Mouse (Mus musculus) liver, embryonic 16.5 days (tissue): ENCODE measurements around the gene Gon7. TPM values are rescaled to one million over a fixed set of nuclear protein-coding genes. Genes with fewer than 3 reads are reported as not detected.

Experiments
- ATAC-seq: fragments of 200-750 bp; cut with Nextera tagmentation; 2 replicates; pipeline ENCODE4 v1.8.0; 2017; ENCODE audit warnings: low read depth, mild to moderate bottlenecking, moderate number of reproducible peaks, moderate library complexity
- H3K27ac ChIP-seq: fragments of 300-500 bp; sonication (generic); 2 replicates; pipeline ENCODE4 v1.5.1; 2014; ENCODE audit warnings: mild to moderate bottlenecking, low read length
- H3K27me3 ChIP-seq: fragments of 300-500 bp; sonication (generic); 2 replicates; pipeline ENCODE4 v1.6.1; 2014; ENCODE audit warnings: low read depth, low read length, mixed read lengths; ENCODE audit not compliant: control insufficient read depth, insufficient read depth
- H3K36me3 ChIP-seq: fragments of 300-500 bp; sonication (generic); 2 replicates; pipeline ENCODE4 v1.6.1; 2014; ENCODE audit warnings: mild to moderate bottlenecking; ENCODE audit not compliant: control insufficient read depth, insufficient read depth
- H3K4me1 ChIP-seq: fragments of 300-500 bp; sonication (generic); 2 replicates; pipeline ENCODE4 v1.6.1; 2014; ENCODE audit warnings: low read depth, low read length, mixed read lengths; ENCODE audit not compliant: control insufficient read depth
- H3K4me2 ChIP-seq: fragments of 300-500 bp; sonication (generic); 2 replicates; pipeline ENCODE4 v1.6.1; 2014; ENCODE audit warnings: low read depth, low read length, mixed read lengths
- H3K4me3 ChIP-seq: fragments of 300-500 bp; sonication (generic); 2 replicates; pipeline ENCODE4 v1.5.1; 2014; ENCODE audit warnings: low read depth, mild to moderate bottlenecking, low read length
- H3K9ac ChIP-seq: fragments of 300-500 bp; sonication (generic); 2 replicates; pipeline ENCODE4 v1.6.1; 2014; ENCODE audit warnings: low read depth, low read length
- H3K9me3 ChIP-seq: fragments of 300-500 bp; sonication (generic); replicated peaks from 2 replicates; pipeline ENCODE4 v1.6.1; 2016; ENCODE audit warnings: low read length; ENCODE audit not compliant: control insufficient read depth
- WGBS: fragments of 180-500 bp; shearing (Covaris S2); extraction: QIAGEN DNeasy Blood & Tissue Kit; methylation state at CpG from one replicate; pipeline ENCODE4 v1.1.7; 2014; ENCODE audit not compliant: insufficient replicate concordance; 5-methylcytosine and 5-hydroxymethylcytosine counted together
- polyA plus RNA-seq: library from polyadenylated mRNA; unstranded; fragments of >200 nt; fragmentation: Nextera tagmentation; extraction: Ambion mirVana; gene quantifications from 2 replicates; pipeline ENCODE4 v1.2.1, GENCODE M21; 2015

The Gon7 gene
- polyA plus RNA-seq, 1 experiment from 2014 or later, result 10.1 TPM

- peak; percentile 66 for ATAC-seq
- Histone ChIP-seq H3K9ac (peak overlapping the region; percentile 78), H3K4me3 (peak overlapping the region; percentile 76), H3K4me2 (peak overlapping the region; percentile 99), H3K9me3 (no peaks in the 10 kb centered on the region), H3K27me3 (peaks cover 8% of the 10 kb centered on the region), H3K27ac (peak overlapping the region; percentile 84), H3K36me3 (no peaks in the 10 kb centered on the region), H3K4me1 (peaks cover 32% of the 10 kb centered on the region)
- 4% methylated on average over 42 of the region's 45 CpGs for WGBS
Observed at GRCm38 (mm10) chr12:102705216-102705871, 52.3 kb downstream of the Gon7 start.

DNA sequence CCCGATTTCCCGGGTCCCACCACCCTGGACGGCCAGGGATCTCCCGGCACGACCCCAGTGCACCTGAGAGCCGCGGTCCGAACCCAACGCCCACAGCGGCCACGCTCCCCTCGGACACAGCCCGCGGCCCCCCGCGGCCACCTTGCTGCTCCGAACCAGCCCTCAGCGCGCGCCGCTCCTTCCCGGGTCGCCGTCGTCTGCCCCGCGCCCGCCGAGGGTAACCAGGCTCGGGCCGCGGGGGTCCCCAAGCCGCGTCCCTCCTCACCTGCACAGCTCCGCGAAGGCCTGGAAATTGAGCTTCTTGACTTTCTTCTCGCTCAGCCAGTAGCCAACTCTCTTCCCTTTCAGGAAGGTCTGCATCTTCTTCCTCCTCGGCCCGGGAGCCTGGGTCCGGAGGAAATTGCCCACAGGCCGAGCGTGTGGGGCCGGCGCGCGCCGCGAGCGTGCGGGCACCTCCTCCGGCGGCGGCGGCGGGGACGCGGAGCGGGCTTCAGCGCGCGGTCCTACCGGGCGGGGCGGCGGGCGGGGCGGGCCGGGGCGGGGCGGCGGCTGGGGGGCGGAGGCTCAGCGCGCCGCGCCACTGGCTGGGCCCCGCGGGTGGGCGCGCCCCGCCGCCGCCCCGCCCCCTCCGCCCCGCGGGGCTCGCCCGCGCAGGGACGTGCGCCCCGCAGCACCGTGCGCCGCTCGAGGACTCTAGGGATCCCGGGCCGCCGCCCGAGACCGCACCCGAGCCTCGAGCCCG lies 53.0 kb downstream of the Gon7 start, which contains the start of gene Itpk1:
TSS of gene Itpk1 (minus strand) at position 474 of the 742 bp plus-strand sequence.
- Histone ChIP-seq H3K9me3 (no peaks in the 10 kb centered on the region), H3K4me3 (peak within 1 kb of the TSS; percentile 76), H3K36me3 (no peaks in the 10 kb centered on the region), H3K4me1 (peaks cover 32% of the 10 kb centered on the region), H3K9ac (peak within 1 kb of the TSS; percentile 78), H3K27me3 (peaks cover 8% of the 10 kb centered on the region), H3K4me2 (peak within 1 kb of the TSS; percentile 99), H3K27ac (peak within 1 kb of the TSS; percentile 84)
- WGBS, result under 1% methylated on average over 55 of the region's 105 CpGs
- peak; percentile 97 for ATAC-seq

DNA sequence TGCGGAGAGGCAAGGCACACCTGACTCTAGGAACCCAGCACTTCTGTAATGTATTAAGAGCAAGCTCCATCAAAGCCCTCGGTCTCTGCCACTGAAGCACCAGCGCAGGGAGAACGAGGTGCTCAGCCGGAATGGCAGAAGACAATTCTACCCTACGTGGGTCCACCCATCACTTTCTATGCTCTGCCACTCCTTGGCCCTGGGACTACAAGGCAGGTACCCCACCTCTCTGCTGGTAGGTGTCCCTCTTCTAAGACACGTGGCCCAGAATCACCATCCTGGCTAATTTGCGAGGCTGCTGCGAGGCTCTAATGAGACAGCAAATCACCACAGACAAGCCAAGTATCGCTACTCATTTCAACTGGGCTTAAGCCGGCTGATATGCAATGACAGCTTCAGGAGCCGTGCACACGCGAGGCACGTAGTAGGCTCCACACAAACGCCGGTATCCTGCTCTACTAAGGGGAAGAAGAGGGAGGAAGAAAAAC lies 53.6 kb downstream of the Gon7 start:
- H3K4me3 ChIP-seq, result peak overlapping the region; percentile 76
- peaks cover 32% of the 10 kb centered on the region for H3K4me1 ChIP-seq
- peak overlapping the region; percentile 77 for H3K9ac ChIP-seq
- no peaks in the 10 kb centered on the region for H3K9me3 ChIP-seq
- WGBS, result 12% methylated on average over 17 of the region's 17 CpGs
- H3K4me2 ChIP-seq, result peak overlapping the region; percentile 99
- ATAC-seq, result 0 out of 2 replicates have a peak, but pooled peaks have one; percentile 1
- no peaks in the 10 kb centered on the region for H3K36me3 ChIP-seq
- no peak overlapping the region for H3K27ac ChIP-seq
- peaks cover 8% of the 10 kb centered on the region for H3K27me3 ChIP-seq

DNA sequence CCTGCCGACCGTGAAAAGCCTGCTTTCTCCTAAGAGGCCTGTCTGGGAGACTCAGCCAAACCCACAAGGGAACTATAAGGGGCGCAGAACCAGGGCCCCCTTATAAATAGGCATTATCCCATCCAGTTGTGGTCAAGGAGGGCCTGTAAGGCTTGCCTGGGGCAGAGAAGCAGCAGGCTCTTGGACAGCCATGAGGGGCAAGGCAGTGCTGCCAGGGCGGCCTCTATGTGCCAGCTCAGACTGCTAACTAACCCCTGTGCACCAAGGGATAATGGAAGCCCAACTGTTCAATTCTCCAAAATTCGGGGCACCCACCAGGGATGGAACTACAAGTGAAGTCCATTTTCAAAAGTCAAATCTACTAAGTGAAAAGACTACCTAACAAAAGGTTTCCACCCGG lies 54.2 kb downstream of the Gon7 start:
- WGBS, result 45% methylated on average over 6 of the region's 6 CpGs
- peaks cover 8% of the 10 kb centered on the region for H3K27me3 ChIP-seq
- H3K4me3 ChIP-seq, result peak overlapping the region; percentile 76
- H3K4me2 ChIP-seq, result peak overlapping the region; percentile 99
- H3K9me3 ChIP-seq, result no peaks in the 10 kb centered on the region
- H3K36me3 ChIP-seq, result no peaks in the 10 kb centered on the region
- peaks cover 36% of the 10 kb centered on the region for H3K4me1 ChIP-seq
- no peak overlapping the region for H3K9ac ChIP-seq
- ATAC-seq, result no peak
- H3K27ac ChIP-seq, result no peak overlapping the region

Other genes with a start within 250 kb of the Gon7 start
- gene Chga, start 202.8 kb downstream of the Gon7 start, polyA plus RNA-seq, result 1.5 and 2.2 TPM in 2 replicates
- gene Itpk1, start 52.9 kb downstream of the Gon7 start, polyA plus RNA-seq, result 4.8 and 5.5 TPM in 2 replicates
- gene Moap1, start 14.1 kb downstream of the Gon7 start, polyA plus RNA-seq, result 5.6 and 6.8 TPM in 2 replicates
- gene Tmem251, start 14.0 kb downstream of the Gon7 start, polyA plus RNA-seq, result 4.6 and 4.7 TPM in 2 replicates
- not detected in 2 replicates for gene Gm28051, start within 50 bp of the Gon7 start, polyA plus RNA-seq
- gene Ubr7, start 164 bp upstream of the Gon7 start, polyA plus RNA-seq, result 17.5 and 17.6 TPM in 2 replicates
- gene Gm20604, start 869 bp upstream of the Gon7 start, polyA plus RNA-seq, result 6.3 and 6.7 TPM in 2 replicates
- 4.7 TPM in 2 replicates for gene Btbd7, start 120.7 kb upstream of the Gon7 start, polyA plus RNA-seq
- not detected in 2 replicates for gene Cox8c, start 141.5 kb upstream of the Gon7 start, polyA plus RNA-seq
- gene Unc79, start 191.1 kb upstream of the Gon7 start, polyA plus RNA-seq, result 0.01 and 0.09 TPM in 2 replicates